Mouse (Mus musculus) thymus, adult 2 months (tissue): ENCODE measurements at regions not wholly inside any gene's neighbourhood (a gene's known extent, or its start where the extent isn't known, plus 50 kb on each side); places are given as distances from the start of the nearest gene placed in this dataset.

Source experiments
- CTCF ChIP-seq: fragments of 200-500 bp; IDR thresholded peaks from 2 replicates; pipeline ENCODE4 v1.5.1; 2012; ENCODE audit warnings: mild to moderate bottlenecking, control low read depth, low read length, moderate library complexity, borderline replicate concordance; ENCODE audit not compliant: control insufficient read depth, poor library complexity, insufficient read depth; ENCODE audit errors: extremely low read depth
- POLR2A ChIP-seq: fragments of 200-500 bp; IDR thresholded peaks from 2 replicates; pipeline ENCODE4 v1.6.1; 2012; ENCODE audit warnings: mild to moderate bottlenecking, low read length, control low read depth, moderate library complexity; ENCODE audit not compliant: control insufficient read depth, poor library complexity, insufficient read depth; ENCODE audit errors: extremely low read depth

DNA sequence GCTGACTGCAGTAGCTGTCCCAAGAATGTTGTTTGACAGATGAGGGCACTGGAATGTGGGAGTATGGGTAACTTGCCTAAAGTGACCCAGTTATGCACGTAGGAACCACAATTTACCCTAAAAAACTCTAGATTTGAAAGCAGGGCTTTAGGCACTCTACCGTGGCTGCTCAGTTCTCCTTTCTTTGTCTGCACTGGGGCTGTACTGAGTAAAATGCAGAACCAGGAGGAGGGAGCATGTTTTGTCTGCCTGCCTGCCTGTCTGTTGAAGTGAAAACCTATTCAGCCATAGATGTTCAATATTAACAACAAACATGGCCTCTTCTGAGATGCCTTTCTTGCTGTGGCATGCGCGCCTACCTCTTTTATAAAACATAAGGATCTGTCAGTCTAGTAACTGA is 77.5 kb downstream of the Csl start:
- TF ChIP-seq POLR2A (no peak), CTCF (no peak)
